Mouse (Mus musculus): Measurements from ENCODE around the gene Pir. TPM values are rescaled to one million over a fixed set of nuclear protein-coding genes. Genes with fewer than 3 reads are reported as not detected.

Pir gene
- total RNA-seq (2012; rRNA removed) (not detected in 2 replicates), total RNA-seq (2014; rRNA removed) (not detected in 2 replicates), polyA plus RNA-seq (2012; ENCODE audit: insufficient read length, low read depth) (not detected in 2 replicates)

GRCm38 (mm10) chrX:164269285-164269761, at the start of gene Pir:
Gene Pir (plus strand): TSS chrX:164269371.
- Histone ChIP-seq H3K4me3 (replicated peaks in 1 of 3; ENCODE audit: low read depth in 2 of 3, low read length in 2 of 3, poor library complexity in 1 of 3) (no peak within 1 kb of the TSS), H3K9me3 (replicated peaks; ENCODE audit: low read length) (no peaks in the 10 kb centered on the region), H3K79me2 (replicated peaks; ENCODE audit: control insufficient read depth, extremely low read depth, insufficient read depth, poor library complexity, severe bottlenecking) (no peaks in the 10 kb centered on the region), H3K4me2 (ENCODE audit: insufficient read depth, low read depth, poor library complexity, severe bottlenecking) (no peak within 1 kb of the TSS), H3K36me3 (replicated peaks in 1 of 2; ENCODE audit: control insufficient read depth in 1 of 2, insufficient read depth in 1 of 2, low read length in 1 of 2) (no peaks in the 10 kb centered on the region), H3K27ac (ENCODE audit: insufficient read depth, low read depth) (no peak within 1 kb of the TSS), H3K27me3 (replicated peaks) (no peaks in the 10 kb centered on the region), H3K9ac (ENCODE audit: insufficient read depth, low read depth) (no peak within 1 kb of the TSS), H3K4me1 (ENCODE audit: control insufficient read depth in 1 of 2, insufficient read depth in 2 of 2) (peaks cover 0 to 14% of the 10 kb centered on the region in 2 experiments; a peak in 1 of 4 replicates)
- in situ Hi-C loops (cut with MboI; ENCODE audit: low pct_ligation_motif_present, low pct_unique_long_range_greater_than_20kb, low sequenced_read_pairs) (no loop called here), dilution Hi-C loops (cut with MboI; ENCODE audit: extremely low pct_ligation_motif_present, extremely low pct_unique_long_range_greater_than_20kb, low sequenced_read_pairs) (no loop called here)
- no peak for DNase-seq (ENCODE audit: extremely low read depth)
- TF ChIP-seq ELF1 (IDR thresholded peaks at IDR 0.05; ENCODE audit: low read depth, low read length): no peak
- TF ChIP-seq NRF1 (IDR thresholded peaks at IDR 0.05; ENCODE audit: low read depth, low read length): no peak
- no peak for TF ChIP-seq TBP (conservative IDR thresholded peaks at IDR 0.05; ENCODE audit: low read depth, low read length)
- TF ChIP-seq ZMIZ1 (IDR thresholded peaks at IDR 0.05; ENCODE audit: low read depth, low read length): no peak
- TF ChIP-seq MXI1 (IDR thresholded peaks at IDR 0.05; ENCODE audit: low read depth, low read length): no peak
- no peak for TF ChIP-seq E2F4 (IDR thresholded peaks at IDR 0.05; ENCODE audit: insufficient replicate concordance, low read depth, low read length)
- TF ChIP-seq MAFK (IDR thresholded peaks at IDR 0.05; ENCODE audit: insufficient replicate concordance, low read length): no peak
- TF ChIP-seq PAX5 (IDR thresholded peaks at IDR 0.05; ENCODE audit: low read length): no peak

- Histone ChIP-seq H3K27me3 (replicated peaks) (no peaks in the 10 kb centered on the region), H3K9ac (ENCODE audit: insufficient read depth, low read depth) (no peak overlapping the region), H3K9me3 (replicated peaks; ENCODE audit: low read length) (no peaks in the 10 kb centered on the region), H3K36me3 (replicated peaks in 1 of 2; ENCODE audit: control insufficient read depth in 1 of 2, insufficient read depth in 1 of 2, low read length in 1 of 2) (no peaks in the 10 kb centered on the region), H3K4me2 (ENCODE audit: insufficient read depth, low read depth, poor library complexity, severe bottlenecking) (no peak overlapping the region), H3K27ac (ENCODE audit: insufficient read depth, low read depth) (no peak overlapping the region), H3K4me3 (replicated peaks in 1 of 3; ENCODE audit: low read depth in 2 of 3, low read length in 2 of 3, poor library complexity in 1 of 3) (no peak overlapping the region), H3K79me2 (replicated peaks; ENCODE audit: control insufficient read depth, extremely low read depth, insufficient read depth, poor library complexity, severe bottlenecking) (no peaks in the 10 kb centered on the region), H3K4me1 (ENCODE audit: control insufficient read depth in 1 of 2, insufficient read depth in 2 of 2) (no peaks in the 10 kb centered on the region)
- TF ChIP-seq ETS1 (conservative IDR thresholded peaks at IDR 0.05; ENCODE audit: low read depth, low read length): no peak
- no peak for TF ChIP-seq ZKSCAN1 (IDR thresholded peaks at IDR 0.05; ENCODE audit: borderline replicate concordance, low read depth, low read length)
- peak; percentile 31 to 53 for TF ChIP-seq CTCF (conservative IDR thresholded peaks at IDR 0.05 in 1 of 2, IDR thresholded peaks at IDR 0.05 in 1 of 2; ENCODE audit: low read depth in 2 of 2, low read length in 2 of 2)
- in situ Hi-C loops (cut with MboI; ENCODE audit: low pct_ligation_motif_present, low pct_unique_long_range_greater_than_20kb, low sequenced_read_pairs) (no loop called here), dilution Hi-C loops (cut with MboI; ENCODE audit: extremely low pct_ligation_motif_present, extremely low pct_unique_long_range_greater_than_20kb, low sequenced_read_pairs) (no loop called here)
- peak; percentile 31 for DNase-seq (ENCODE audit: extremely low read depth)
Observed at GRCm38 (mm10) chrX:164221989-164222388, 47.2 kb upstream of the Pir start.

GRCm38 (mm10) chrX:164233380-164233779, 35.8 kb upstream of the Pir start:
- no peak for DNase-seq (ENCODE audit: extremely low read depth)
- H3K27ac ChIP-seq (ENCODE audit: insufficient read depth, low read depth): no peak overlapping the region
- no peaks in the 10 kb centered on the region for H3K4me1 ChIP-seq (ENCODE audit: control insufficient read depth in 1 of 2, insufficient read depth in 2 of 2)
- H3K79me2 ChIP-seq (replicated peaks; ENCODE audit: control insufficient read depth, extremely low read depth, insufficient read depth, poor library complexity, severe bottlenecking): no peaks in the 10 kb centered on the region
- H3K4me2 ChIP-seq (ENCODE audit: insufficient read depth, low read depth, poor library complexity, severe bottlenecking): no peak overlapping the region
- H3K9ac ChIP-seq (ENCODE audit: insufficient read depth, low read depth): no peak overlapping the region
- no peaks in the 10 kb centered on the region for H3K27me3 ChIP-seq (replicated peaks)
- in situ Hi-C loops (cut with MboI; ENCODE audit: low pct_ligation_motif_present, low pct_unique_long_range_greater_than_20kb, low sequenced_read_pairs): no loop called here
- TF ChIP-seq PAX5 (IDR thresholded peaks at IDR 0.05; ENCODE audit: low read length) (no peak), MAX (IDR thresholded peaks at IDR 0.05; ENCODE audit: low read length) (no peak), RCOR1 (conservative IDR thresholded peaks at IDR 0.05; ENCODE audit: low read depth, low read length) (no peak), JUN (IDR thresholded peaks at IDR 0.05; ENCODE audit: insufficient read depth, low read depth, low read length) (no peak), EP300 (IDR thresholded peaks at IDR 0.05; ENCODE audit: low read length) (no peak), JUND (conservative IDR thresholded peaks at IDR 0.05; ENCODE audit: low read depth, low read length) (no peak), MYC (IDR thresholded peaks at IDR 0.05; ENCODE audit: low read depth, low read length) (no peak), ZNF384 (IDR thresholded peaks at IDR 0.05; ENCODE audit: low read depth, low read length) (no peak), E2F4 (IDR thresholded peaks at IDR 0.05; ENCODE audit: insufficient replicate concordance, low read depth, low read length) (no peak), RAD21 (IDR thresholded peaks at IDR 0.05; ENCODE audit: low read depth, low read length) (no peak)
- H3K4me3 ChIP-seq (replicated peaks in 1 of 3; ENCODE audit: low read depth in 2 of 3, low read length in 2 of 3, poor library complexity in 1 of 3): no peak overlapping the region
- dilution Hi-C loops (cut with MboI; ENCODE audit: extremely low pct_ligation_motif_present, extremely low pct_unique_long_range_greater_than_20kb, low sequenced_read_pairs): no loop called here
- H3K36me3 ChIP-seq (replicated peaks in 1 of 2; ENCODE audit: control insufficient read depth in 1 of 2, insufficient read depth in 1 of 2, low read length in 1 of 2): no peaks in the 10 kb centered on the region
- no peaks in the 10 kb centered on the region for H3K9me3 ChIP-seq (replicated peaks; ENCODE audit: low read length)
